Mouse (Mus musculus): ENCODE measurements around the gene Gckr.

GRCm38 (mm10) chr5:31297981-31298380 lies 738 bp downstream of the Gckr start:
- TF ChIP-seq CTCF (conservative IDR thresholded peaks at IDR 0.05; ENCODE audit: low read length) (no peak), POU5F1 (IDR thresholded peaks at IDR 0.05; ENCODE audit: borderline replicate concordance, low read length) (no peak), NANOG (IDR thresholded peaks at IDR 0.05; ENCODE audit: borderline replicate concordance, low read length) (no peak)
